Mouse (Mus musculus): Measurements from ENCODE around the gene Gpd2. TPM values are rescaled to one million over a fixed set of nuclear protein-coding genes. Genes with fewer than 3 reads are reported as not detected.

Gpd2 gene
- 56.2 and 71.4 TPM in 2 replicates for total RNA-seq (2012; rRNA removed)

DNA sequence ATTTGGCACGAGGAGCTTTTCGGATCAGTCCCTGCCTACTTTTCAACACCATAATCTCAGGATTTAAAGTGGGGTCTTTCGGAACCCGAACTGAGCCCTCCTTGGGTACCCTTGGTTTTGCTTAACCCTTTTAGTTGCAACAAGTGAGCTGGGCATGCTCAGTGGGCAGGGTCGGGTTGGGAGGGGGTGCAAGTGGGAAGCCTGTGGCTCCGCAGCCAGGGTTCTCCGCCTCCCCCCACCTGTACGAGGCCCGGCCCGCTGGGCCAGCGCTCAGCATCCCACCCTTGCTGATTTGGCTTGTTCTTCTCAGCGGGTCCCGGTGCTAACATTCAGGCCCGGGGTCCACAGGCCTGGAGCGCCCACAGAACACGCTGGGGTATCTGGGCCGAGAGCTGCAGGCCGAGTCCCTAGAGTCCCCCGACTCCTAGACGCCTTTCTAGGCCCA, at the start of gene Gpd2:
Gene Gpd2, plus strand, starts transcription at position 161 of the 445 bp plus-strand sequence.
- in situ Hi-C loops (cut with MboI; ENCODE audit: low sequenced_read_pairs in 2 of 2, unreplicated experiment in 2 of 2), result no loop called here
- Histone ChIP-seq H3K36me3 (ENCODE audit: control insufficient read depth, insufficient read depth, low read length, poor library complexity, severe bottlenecking) (no peaks in the 10 kb centered on the region), H3K4me1 (ENCODE audit: control insufficient read depth in 2 of 2, insufficient read depth in 2 of 2, low read length in 2 of 2, poor library complexity in 1 of 2) (peaks cover 7 to 21% of the 10 kb centered on the region in 2 experiments), H3K4me3 (ENCODE audit: insufficient read depth in 1 of 2, low read depth in 1 of 2, low read length in 2 of 2, poor library complexity in 1 of 2, severe bottlenecking in 1 of 2) (peak within 1 kb of the TSS; percentile 67 to 78), H3K9me3 (ENCODE audit: control insufficient read depth, insufficient read depth, low read depth, low read length) (no peaks in the 10 kb centered on the region), H3K9ac (ENCODE audit: insufficient read depth, low read depth, low read length, poor library complexity, severe bottlenecking) (peak within 1 kb of the TSS; percentile 84), H3K27ac (ENCODE audit: insufficient read depth, low read depth, low read length, poor library complexity, severe bottlenecking) (peak within 1 kb of the TSS; percentile 91)
- DNase-seq (ENCODE audit: low read depth, low spot score), result no peak
- TF ChIP-seq HCFC1 (IDR thresholded peaks at IDR 0.05; ENCODE audit: borderline replicate concordance, insufficient read depth, low read length) (no peak), ZC3H11A (IDR thresholded peaks at IDR 0.05; ENCODE audit: borderline replicate concordance, low read depth, low read length) (no peak), ZNF384 (IDR thresholded peaks at IDR 0.05; ENCODE audit: low read depth, low read length) (no peak), CHD2 (IDR thresholded peaks at IDR 0.05; ENCODE audit: low read depth, low read length) (no peak)

- Histone ChIP-seq H3K4me1 (ENCODE audit: control insufficient read depth in 2 of 2, insufficient read depth in 2 of 2, low read length in 2 of 2, poor library complexity in 1 of 2) (no peaks in the 10 kb centered on the region), H3K9ac (ENCODE audit: insufficient read depth, low read depth, low read length, poor library complexity, severe bottlenecking) (no peak overlapping the region), H3K9me3 (ENCODE audit: control insufficient read depth, insufficient read depth, low read depth, low read length) (no peaks in the 10 kb centered on the region), H3K36me3 (ENCODE audit: control insufficient read depth, insufficient read depth, low read length, poor library complexity, severe bottlenecking) (no peaks in the 10 kb centered on the region), H3K4me3 (ENCODE audit: insufficient read depth in 1 of 2, low read depth in 1 of 2, low read length in 2 of 2, poor library complexity in 1 of 2, severe bottlenecking in 1 of 2) (no peak overlapping the region; a peak in 1 of 4 replicates), H3K27ac (ENCODE audit: insufficient read depth, low read depth, low read length, poor library complexity, severe bottlenecking) (no peak overlapping the region)
- no peak for DNase-seq (ENCODE audit: low read depth, low spot score)
- no peak for TF ChIP-seq CHD2 (IDR thresholded peaks at IDR 0.05; ENCODE audit: low read depth, low read length)
- no peak for TF ChIP-seq ZC3H11A (IDR thresholded peaks at IDR 0.05; ENCODE audit: borderline replicate concordance, low read depth, low read length)
- TF ChIP-seq MAFK (IDR thresholded peaks at IDR 0.05; ENCODE audit: insufficient read depth, low read depth, low read length), result no peak
- TF ChIP-seq HCFC1 (IDR thresholded peaks at IDR 0.05; ENCODE audit: borderline replicate concordance, insufficient read depth, low read length), result no peak
- no peak for TF ChIP-seq ZNF384 (IDR thresholded peaks at IDR 0.05; ENCODE audit: low read depth, low read length)
- in situ Hi-C loops (cut with MboI; ENCODE audit: low sequenced_read_pairs in 2 of 2, unreplicated experiment in 2 of 2), result no loop called here
Measured at GRCm38 (mm10) chr2:57188237-57188636, 49.2 kb upstream of the Gpd2 start.

DNA sequence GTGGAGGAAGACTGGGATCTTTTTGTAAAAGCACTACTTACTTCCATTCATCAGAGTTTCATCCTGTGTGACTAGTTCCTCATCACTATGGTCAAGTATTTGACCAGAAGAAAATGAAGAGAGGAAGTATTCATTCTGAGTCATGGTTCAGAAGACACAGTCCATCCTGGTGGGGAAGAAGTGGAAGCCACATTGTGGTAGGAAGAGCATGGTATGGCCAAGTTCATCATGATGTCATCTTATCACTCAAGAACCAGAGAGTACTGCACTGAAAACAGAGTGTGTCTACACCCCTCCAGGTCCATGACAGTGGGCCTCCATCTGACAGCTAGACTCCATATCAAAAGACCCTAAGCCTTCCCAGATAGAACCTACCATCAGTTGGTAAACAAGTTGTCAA, 46.6 kb upstream of the Gpd2 start:
- Histone ChIP-seq H3K4me1 (ENCODE audit: control insufficient read depth in 2 of 2, insufficient read depth in 2 of 2, low read length in 2 of 2, poor library complexity in 1 of 2) (no peaks in the 10 kb centered on the region), H3K36me3 (ENCODE audit: control insufficient read depth, insufficient read depth, low read length, poor library complexity, severe bottlenecking) (no peaks in the 10 kb centered on the region), H3K9me3 (ENCODE audit: control insufficient read depth, insufficient read depth, low read depth, low read length) (no peaks in the 10 kb centered on the region), H3K4me3 (ENCODE audit: insufficient read depth in 1 of 2, low read depth in 1 of 2, low read length in 2 of 2, poor library complexity in 1 of 2, severe bottlenecking in 1 of 2) (no peak overlapping the region), H3K9ac (ENCODE audit: insufficient read depth, low read depth, low read length, poor library complexity, severe bottlenecking) (no peak overlapping the region), H3K27ac (ENCODE audit: insufficient read depth, low read depth, low read length, poor library complexity, severe bottlenecking) (no peak overlapping the region)
- in situ Hi-C loops (cut with MboI; ENCODE audit: low sequenced_read_pairs in 2 of 2, unreplicated experiment in 2 of 2), result no loop called here
- TF ChIP-seq MAFK (IDR thresholded peaks at IDR 0.05; ENCODE audit: insufficient read depth, low read depth, low read length) (no peak), ZNF384 (IDR thresholded peaks at IDR 0.05; ENCODE audit: low read depth, low read length) (no peak), HCFC1 (IDR thresholded peaks at IDR 0.05; ENCODE audit: borderline replicate concordance, insufficient read depth, low read length) (no peak)
- DNase-seq (ENCODE audit: low read depth, low spot score), result no peak

DNA sequence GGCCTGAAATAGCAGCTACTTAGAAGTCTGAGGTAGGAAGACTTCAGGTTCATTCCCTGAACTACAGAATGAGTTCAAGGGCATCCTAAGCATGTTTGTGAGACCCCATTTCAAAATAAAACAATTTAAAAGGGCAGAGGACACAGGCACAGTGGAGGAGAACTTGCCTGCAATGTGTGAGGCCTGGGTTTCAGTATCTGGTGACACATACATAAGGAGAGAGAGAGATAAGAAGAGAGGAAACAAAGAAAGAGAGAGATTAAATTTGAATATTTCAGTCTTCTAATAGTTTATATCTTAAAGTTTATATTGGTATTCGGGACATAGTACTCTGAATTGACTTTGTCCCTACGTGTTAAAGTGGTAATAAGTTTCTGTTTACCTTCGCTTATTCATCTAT, 38.4 kb upstream of the Gpd2 start:
- Histone ChIP-seq H3K4me3 (ENCODE audit: insufficient read depth in 1 of 2, low read depth in 1 of 2, low read length in 2 of 2, poor library complexity in 1 of 2, severe bottlenecking in 1 of 2) (no peak overlapping the region), H3K27ac (ENCODE audit: insufficient read depth, low read depth, low read length, poor library complexity, severe bottlenecking) (no peak overlapping the region), H3K9ac (ENCODE audit: insufficient read depth, low read depth, low read length, poor library complexity, severe bottlenecking) (no peak overlapping the region), H3K4me1 (ENCODE audit: control insufficient read depth in 2 of 2, insufficient read depth in 2 of 2, low read length in 2 of 2, poor library complexity in 1 of 2) (no peaks in the 10 kb centered on the region), H3K36me3 (ENCODE audit: control insufficient read depth, insufficient read depth, low read length, poor library complexity, severe bottlenecking) (no peaks in the 10 kb centered on the region), H3K9me3 (ENCODE audit: control insufficient read depth, insufficient read depth, low read depth, low read length) (no peaks in the 10 kb centered on the region)
- in situ Hi-C loops (cut with MboI; ENCODE audit: low sequenced_read_pairs in 2 of 2, unreplicated experiment in 2 of 2), result no loop called here
- no peak for DNase-seq (ENCODE audit: low read depth, low spot score)
- no peak for TF ChIP-seq ZC3H11A (IDR thresholded peaks at IDR 0.05; ENCODE audit: borderline replicate concordance, low read depth, low read length)
- TF ChIP-seq CHD2 (IDR thresholded peaks at IDR 0.05; ENCODE audit: low read depth, low read length), result no peak
- TF ChIP-seq MAFK (IDR thresholded peaks at IDR 0.05; ENCODE audit: insufficient read depth, low read depth, low read length), result no peak
- TF ChIP-seq ZNF384 (IDR thresholded peaks at IDR 0.05; ENCODE audit: low read depth, low read length), result no peak
- no peak for TF ChIP-seq HCFC1 (IDR thresholded peaks at IDR 0.05; ENCODE audit: borderline replicate concordance, insufficient read depth, low read length)

Measured in ES-E14 (cell line).